Mouse (Mus musculus): ENCODE data around the gene Rapgef6. TPM values are rescaled to one million over a fixed set of nuclear protein-coding genes. Genes with fewer than 3 reads are reported as not detected.

Gene Rapgef6
- 31.9 and 32.3 TPM in 2 replicates for polyA plus RNA-seq (2015; fragmentation: Nextera tagmentation; extraction: Ambion mirVana)

- Histone ChIP-seq H3K9me3 (no peaks in the 10 kb centered on the region), H3K4me2 (peak within 1 kb of the TSS; percentile 70), H3K4me1 (peaks cover 13% of the 10 kb centered on the region), H3K4me3 (peak within 1 kb of the TSS; percentile 66), H3K27me3 (no peaks in the 10 kb centered on the region), H3K36me3 (no peaks in the 10 kb centered on the region), H3K27ac (peak within 1 kb of the TSS; percentile 96), H3K9ac (peak within 1 kb of the TSS; percentile 69)
- peak; percentile 97 for ATAC-seq (ENCODE audit: insufficient number of reproducible peaks, low FRiP score, low TSS enrichment, low read depth)
- under 1% methylated on average over 73 of the region's 73 CpGs for WGBS
Measured at GRCm38 (mm10) chr11:54522529-54523430, at the start of gene Rapgef6. Gene Rapgef6 (plus strand): TSS chr11:54522847.

- Histone ChIP-seq H3K9ac (no peak overlapping the region), H3K4me2 (no peak overlapping the region), H3K27me3 (no peaks in the 10 kb centered on the region), H3K36me3 (peaks cover 15% of the 10 kb centered on the region), H3K9me3 (no peaks in the 10 kb centered on the region), H3K4me1 (no peaks in the 10 kb centered on the region), H3K27ac (no peak overlapping the region), H3K4me3 (no peak overlapping the region)
- no peak for ATAC-seq (ENCODE audit: insufficient number of reproducible peaks, low FRiP score, low TSS enrichment, low read depth)
- WGBS, result 84% methylated on average over 1 of the region's 1 CpGs
Measured at GRCm38 (mm10) chr11:54478414-54478813, 44.2 kb upstream of the Rapgef6 start.

- Histone ChIP-seq H3K4me3 (no peak overlapping the region), H3K9me3 (no peaks in the 10 kb centered on the region), H3K9ac (no peak overlapping the region), H3K36me3 (peaks cover 4% of the 10 kb centered on the region), H3K27me3 (no peaks in the 10 kb centered on the region), H3K27ac (no peak overlapping the region), H3K4me2 (no peak overlapping the region), H3K4me1 (no peaks in the 10 kb centered on the region)
- no peak for ATAC-seq (ENCODE audit: insufficient number of reproducible peaks, low FRiP score, low TSS enrichment, low read depth)
- WGBS, result 90% methylated on average over 3 of the region's 3 CpGs
Measured at GRCm38 (mm10) chr11:54486041-54486440, 36.6 kb upstream of the Rapgef6 start.

- Histone ChIP-seq H3K4me3 (no peak overlapping the region), H3K9me3 (no peaks in the 10 kb centered on the region), H3K9ac (no peak overlapping the region), H3K27me3 (no peaks in the 10 kb centered on the region), H3K27ac (no peak overlapping the region), H3K36me3 (peaks cover 10% of the 10 kb centered on the region; the same call in 1 of the 2 replicates), H3K4me2 (no peak overlapping the region), H3K4me1 (no peaks in the 10 kb centered on the region)
- ATAC-seq (ENCODE audit: insufficient number of reproducible peaks, low FRiP score, low TSS enrichment, low read depth), result no peak
- 90% methylated on average over 1 of the region's 1 CpGs for WGBS
Measured at GRCm38 (mm10) chr11:54491946-54492558, 30.6 kb upstream of the Rapgef6 start.

GRCm38 (mm10) chr11:54492559-54492958, 30.1 kb upstream of the Rapgef6 start:
- H3K27ac ChIP-seq, result 0 out of 2 replicates have a peak overlapping the region, but pooled peaks have one; percentile 11
- no peaks in the 10 kb centered on the region for H3K9me3 ChIP-seq
- H3K9ac ChIP-seq, result no peak overlapping the region
- H3K27me3 ChIP-seq, result no peaks in the 10 kb centered on the region
- no peaks in the 10 kb centered on the region for H3K4me1 ChIP-seq
- peaks cover 10% of the 10 kb centered on the region; the same call in 1 of the 2 replicates for H3K36me3 ChIP-seq
- ATAC-seq (ENCODE audit: insufficient number of reproducible peaks, low FRiP score, low TSS enrichment, low read depth), result no peak
- WGBS, result 75% methylated on average over 4 of the region's 4 CpGs
- no peak overlapping the region for H3K4me2 ChIP-seq
- H3K4me3 ChIP-seq, result no peak overlapping the region

- H3K27ac ChIP-seq, result no peak overlapping the region
- no peaks in the 10 kb centered on the region for H3K9me3 ChIP-seq
- ATAC-seq (ENCODE audit: insufficient number of reproducible peaks, low FRiP score, low TSS enrichment, low read depth), result no peak
- no peak overlapping the region for H3K9ac ChIP-seq
- H3K4me3 ChIP-seq, result no peak overlapping the region
- no peaks in the 10 kb centered on the region for H3K27me3 ChIP-seq
- no peak overlapping the region for H3K4me2 ChIP-seq
- WGBS, result 68% methylated on average over 5 of the region's 5 CpGs
- H3K36me3 ChIP-seq, result peaks cover 16% of the 10 kb centered on the region
- H3K4me1 ChIP-seq, result no peaks in the 10 kb centered on the region
Measured at GRCm38 (mm10) chr11:54499838-54500237, 22.8 kb upstream of the Rapgef6 start.

- Histone ChIP-seq H3K4me2 (no peak overlapping the region), H3K36me3 (peaks cover 22% of the 10 kb centered on the region), H3K9me3 (no peaks in the 10 kb centered on the region), H3K9ac (no peak overlapping the region), H3K4me3 (no peak overlapping the region), H3K27me3 (no peaks in the 10 kb centered on the region), H3K27ac (no peak overlapping the region), H3K4me1 (no peaks in the 10 kb centered on the region)
- WGBS, result 90% methylated on average over 4 of the region's 4 CpGs
- no peak for ATAC-seq (ENCODE audit: insufficient number of reproducible peaks, low FRiP score, low TSS enrichment, low read depth)
Measured at GRCm38 (mm10) chr11:54502546-54503245, 20.0 kb upstream of the Rapgef6 start.

- Histone ChIP-seq H3K9me3 (no peaks in the 10 kb centered on the region), H3K4me2 (no peak overlapping the region), H3K27me3 (no peaks in the 10 kb centered on the region), H3K4me3 (no peak overlapping the region), H3K9ac (no peak overlapping the region), H3K36me3 (peaks cover 17% of the 10 kb centered on the region), H3K4me1 (no peaks in the 10 kb centered on the region), H3K27ac (no peak overlapping the region)
- ATAC-seq (ENCODE audit: insufficient number of reproducible peaks, low FRiP score, low TSS enrichment, low read depth), result no peak
Measured at GRCm38 (mm10) chr11:54513584-54513983, 9.1 kb upstream of the Rapgef6 start.

- Histone ChIP-seq H3K4me2 (peak overlapping the region; percentile 58), H3K27ac (peak overlapping the region; percentile 96), H3K9me3 (no peaks in the 10 kb centered on the region), H3K27me3 (no peaks in the 10 kb centered on the region), H3K4me1 (peaks cover 13% of the 10 kb centered on the region), H3K4me3 (peak overlapping the region; percentile 66), H3K36me3 (no peaks in the 10 kb centered on the region), H3K9ac (peak overlapping the region; percentile 47)
- no peak for ATAC-seq (ENCODE audit: insufficient number of reproducible peaks, low FRiP score, low TSS enrichment, low read depth)
- under 1% methylated on average over 18 of the region's 18 CpGs for WGBS
Measured at GRCm38 (mm10) chr11:54521927-54522528, 619 bp upstream of the Rapgef6 start.

GRCm38 (mm10) chr11:54523431-54524001, 869 bp downstream of the Rapgef6 start:
- Histone ChIP-seq H3K27me3 (no peaks in the 10 kb centered on the region), H3K4me1 (peaks cover 13% of the 10 kb centered on the region), H3K4me2 (peak overlapping the region; percentile 70), H3K4me3 (peak overlapping the region; percentile 66), H3K9me3 (no peaks in the 10 kb centered on the region), H3K36me3 (no peaks in the 10 kb centered on the region), H3K9ac (peak overlapping the region; percentile 69), H3K27ac (peak overlapping the region; percentile 96)
- no peak for ATAC-seq (ENCODE audit: insufficient number of reproducible peaks, low FRiP score, low TSS enrichment, low read depth)
- WGBS, result 15% methylated on average over 10 of the region's 10 CpGs

- Histone ChIP-seq H3K4me3 (no peak overlapping the region), H3K9me3 (no peaks in the 10 kb centered on the region), H3K4me2 (no peak overlapping the region), H3K27me3 (no peaks in the 10 kb centered on the region), H3K4me1 (peaks cover 18% of the 10 kb centered on the region), H3K36me3 (no peaks in the 10 kb centered on the region), H3K9ac (no peak overlapping the region), H3K27ac (no peak overlapping the region)
- 81% methylated on average over 2 of the region's 2 CpGs for WGBS
- no peak for ATAC-seq (ENCODE audit: insufficient number of reproducible peaks, low FRiP score, low TSS enrichment, low read depth)
Measured at GRCm38 (mm10) chr11:54528002-54528401, 5.4 kb downstream of the Rapgef6 start.
